Mouse (Mus musculus): ENCODE measurements around the gene Fcmr. TPM values are rescaled to one million over a fixed set of nuclear protein-coding genes. Genes with fewer than 3 reads are reported as not detected.

Gene Fcmr
- polyA plus RNA-seq, 1 experiment, result not detected

DNA sequence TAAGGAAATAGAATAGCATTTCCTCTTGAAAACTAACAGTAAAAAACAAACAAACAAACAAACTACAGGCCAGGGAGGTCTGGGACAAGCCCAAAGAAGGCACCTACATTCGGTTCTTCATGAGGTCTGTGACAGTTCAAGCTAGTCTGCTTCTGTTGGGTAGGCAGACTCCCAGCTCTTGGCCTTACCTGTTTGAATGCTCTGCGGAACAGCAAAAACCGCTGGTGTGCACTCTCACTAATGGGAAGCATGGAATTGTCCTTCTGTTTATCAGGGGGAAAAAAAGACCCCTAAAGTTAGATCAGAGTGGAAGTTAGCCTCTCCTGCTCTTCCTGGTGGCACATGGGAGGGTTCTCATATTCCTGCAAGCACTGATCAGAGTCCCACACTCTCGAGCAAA is 17.7 kb downstream of the Fcmr start:
- no peak overlapping the region for H3ac ChIP-seq (ENCODE audit: control insufficient read depth, insufficient read length, low read depth)
- H3K36me3 ChIP-seq (ENCODE audit: control insufficient read depth, insufficient read depth), result no peaks in the 10 kb centered on the region
- TF ChIP-seq MYOD1 (IDR thresholded peaks at IDR 0.05; ENCODE audit: control insufficient read depth, insufficient read length, low read depth) (no peak), FOSL1 (IDR thresholded peaks at IDR 0.05; ENCODE audit: insufficient read depth, low read length, poor library complexity, severe bottlenecking) (no peak), MAX (IDR thresholded peaks at IDR 0.05) (no peak), MYOG (IDR thresholded peaks at IDR 0.05; ENCODE audit: control insufficient read depth, extremely low read depth, insufficient read length) (no peak), CTCF (IDR thresholded peaks at IDR 0.05; ENCODE audit: control insufficient read depth, insufficient read depth, insufficient read length) (no peak), CEBPB (IDR thresholded peaks at IDR 0.05; ENCODE audit: low read depth) (no peak), USF1 (IDR thresholded peaks at IDR 0.05; ENCODE audit: low read depth) (no peak)
- H3K79me3 ChIP-seq (ENCODE audit: low read depth), result no peaks in the 10 kb centered on the region
- no peaks in the 10 kb centered on the region for H3K79me2 ChIP-seq (ENCODE audit: control insufficient read depth, insufficient read depth)
- H3K4me3 ChIP-seq (ENCODE audit: insufficient read depth, poor library complexity, severe bottlenecking), result no peak overlapping the region
- no peaks in the 10 kb centered on the region for H3K27me3 ChIP-seq (ENCODE audit: control insufficient read depth, insufficient read depth, insufficient read length)

DNA sequence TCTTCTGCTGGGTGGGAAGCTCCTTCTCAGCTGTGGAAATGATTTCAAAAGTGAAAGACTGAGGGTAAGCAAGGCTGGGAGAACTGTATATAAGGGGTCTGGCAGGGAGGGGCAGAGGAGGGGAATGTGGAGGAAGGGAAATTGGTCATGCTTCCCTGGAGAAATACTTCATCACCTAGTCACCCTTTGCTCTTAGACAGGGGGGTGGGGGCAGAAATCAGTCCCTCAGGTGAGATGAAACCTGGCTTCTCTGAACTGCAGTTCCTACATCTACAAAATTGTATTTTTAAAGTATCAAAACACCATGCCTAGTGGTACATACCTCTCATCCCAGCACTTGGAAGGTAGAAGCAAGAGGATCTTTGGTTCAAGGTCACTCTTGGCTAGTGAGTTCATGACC is 21.9 kb downstream of the Fcmr start, which contains the start of gene Il24:
TSS of gene Il24 (minus strand) at position 101 of the 400 bp plus-strand sequence.
- TF ChIP-seq USF1 (IDR thresholded peaks at IDR 0.05; ENCODE audit: low read depth) (no peak), MYOG (IDR thresholded peaks at IDR 0.05; ENCODE audit: control insufficient read depth, extremely low read depth, insufficient read length) (no peak), CTCF (IDR thresholded peaks at IDR 0.05; ENCODE audit: control insufficient read depth, insufficient read depth, insufficient read length) (no peak)
- Histone ChIP-seq H3K79me3 (ENCODE audit: low read depth) (no peaks in the 10 kb centered on the region), H3K79me2 (ENCODE audit: control insufficient read depth, insufficient read depth) (no peaks in the 10 kb centered on the region), H3K36me3 (ENCODE audit: control insufficient read depth, insufficient read depth) (no peaks in the 10 kb centered on the region), H3K27me3 (ENCODE audit: control insufficient read depth, insufficient read depth, insufficient read length) (no peaks in the 10 kb centered on the region), H3K4me3 (ENCODE audit: insufficient read depth, poor library complexity, severe bottlenecking) (no peak within 1 kb of the TSS), H3ac (ENCODE audit: control insufficient read depth, insufficient read length, low read depth) (no peak within 1 kb of the TSS)

DNA sequence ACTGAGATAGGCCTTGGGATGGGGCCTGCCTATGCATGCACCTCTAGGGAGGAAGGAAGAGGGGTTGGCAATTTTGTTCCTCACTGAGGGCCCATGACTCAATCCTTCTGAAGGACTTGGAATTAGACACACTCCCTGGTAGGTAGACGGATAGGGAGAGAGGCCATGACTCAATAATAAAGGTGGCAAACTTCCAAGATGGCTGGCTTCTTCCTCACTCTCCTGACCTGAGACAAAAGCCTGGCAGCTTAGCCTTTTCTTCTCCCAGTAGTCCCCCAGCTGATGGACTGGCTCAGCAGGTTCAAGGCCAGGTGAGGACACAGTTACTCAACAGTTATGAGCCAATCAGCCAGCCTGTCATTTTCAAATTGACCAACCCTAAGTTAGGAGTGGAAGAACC is 27.0 kb downstream of the Fcmr start:
- H3ac ChIP-seq (ENCODE audit: control insufficient read depth, insufficient read length, low read depth), result no peak overlapping the region
- no peak for TF ChIP-seq CTCF (IDR thresholded peaks at IDR 0.05; ENCODE audit: control insufficient read depth, insufficient read depth, insufficient read length)
- no peak for TF ChIP-seq FOSL1 (IDR thresholded peaks at IDR 0.05; ENCODE audit: insufficient read depth, low read length, poor library complexity, severe bottlenecking)
- no peak for TF ChIP-seq MAX (IDR thresholded peaks at IDR 0.05)
- TF ChIP-seq MYOD1 (IDR thresholded peaks at IDR 0.05; ENCODE audit: control insufficient read depth, insufficient read length, low read depth), result no peak
- TF ChIP-seq MYOG (IDR thresholded peaks at IDR 0.05; ENCODE audit: control insufficient read depth, extremely low read depth, insufficient read length), result no peak
- TF ChIP-seq CEBPB (IDR thresholded peaks at IDR 0.05; ENCODE audit: low read depth), result no peak
- no peak for TF ChIP-seq USF1 (IDR thresholded peaks at IDR 0.05; ENCODE audit: low read depth)
- H3K4me3 ChIP-seq (ENCODE audit: insufficient read depth, poor library complexity, severe bottlenecking), result no peak overlapping the region
- H3K27me3 ChIP-seq (ENCODE audit: control insufficient read depth, insufficient read depth, insufficient read length), result no peaks in the 10 kb centered on the region
- no peaks in the 10 kb centered on the region for H3K79me3 ChIP-seq (ENCODE audit: low read depth)
- no peaks in the 10 kb centered on the region for H3K36me3 ChIP-seq (ENCODE audit: control insufficient read depth, insufficient read depth)
- no peaks in the 10 kb centered on the region for H3K79me2 ChIP-seq (ENCODE audit: control insufficient read depth, insufficient read depth)

DNA sequence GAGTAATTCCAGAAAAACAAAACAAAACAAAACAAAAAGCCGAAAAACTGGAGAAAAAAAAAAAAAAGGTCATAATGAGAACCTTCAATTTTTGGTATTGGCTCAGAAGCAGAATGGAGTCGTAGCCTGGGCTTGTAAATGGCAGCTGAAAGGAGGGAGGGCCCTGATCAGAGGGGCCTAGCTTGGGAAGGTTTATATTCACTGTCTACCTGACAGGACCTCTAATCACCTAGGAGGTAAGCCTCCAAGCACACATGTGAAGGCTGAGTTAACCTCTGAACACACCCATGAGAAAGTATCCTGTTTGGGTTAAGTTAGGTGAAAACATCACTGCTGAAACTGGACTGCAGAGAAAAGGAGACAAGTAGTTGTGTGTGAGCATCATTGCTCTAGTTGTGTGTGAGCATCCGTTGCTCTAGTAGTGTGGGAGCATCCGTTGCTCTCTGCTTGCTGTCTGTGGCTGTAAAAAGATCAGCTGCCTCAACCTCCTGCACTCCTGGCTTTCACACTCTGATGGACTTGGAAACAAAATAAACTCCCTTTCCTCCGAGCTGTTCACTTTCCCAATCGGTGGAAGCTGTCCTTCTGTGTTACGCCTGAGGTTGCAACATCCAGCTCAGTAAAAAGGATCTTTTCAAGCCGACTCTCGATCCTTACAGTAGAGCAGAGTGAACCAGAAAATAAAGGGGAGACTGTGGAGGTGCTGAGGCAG is 28.0 kb downstream of the Fcmr start:
- Histone ChIP-seq H3K4me3 (ENCODE audit: insufficient read depth, poor library complexity, severe bottlenecking) (no peak overlapping the region), H3ac (ENCODE audit: control insufficient read depth, insufficient read length, low read depth) (no peak overlapping the region), H3K79me2 (ENCODE audit: control insufficient read depth, insufficient read depth) (no peaks in the 10 kb centered on the region), H3K36me3 (ENCODE audit: control insufficient read depth, insufficient read depth) (no peaks in the 10 kb centered on the region), H3K79me3 (ENCODE audit: low read depth) (no peaks in the 10 kb centered on the region), H3K27me3 (ENCODE audit: control insufficient read depth, insufficient read depth, insufficient read length) (no peaks in the 10 kb centered on the region)
- no peak for TF ChIP-seq CEBPB (IDR thresholded peaks at IDR 0.05; ENCODE audit: low read depth)
- no peak for TF ChIP-seq MYOG (IDR thresholded peaks at IDR 0.05; ENCODE audit: control insufficient read depth, extremely low read depth, insufficient read length)
- TF ChIP-seq FOSL1 (IDR thresholded peaks at IDR 0.05; ENCODE audit: insufficient read depth, low read length, poor library complexity, severe bottlenecking), result no peak

DNA sequence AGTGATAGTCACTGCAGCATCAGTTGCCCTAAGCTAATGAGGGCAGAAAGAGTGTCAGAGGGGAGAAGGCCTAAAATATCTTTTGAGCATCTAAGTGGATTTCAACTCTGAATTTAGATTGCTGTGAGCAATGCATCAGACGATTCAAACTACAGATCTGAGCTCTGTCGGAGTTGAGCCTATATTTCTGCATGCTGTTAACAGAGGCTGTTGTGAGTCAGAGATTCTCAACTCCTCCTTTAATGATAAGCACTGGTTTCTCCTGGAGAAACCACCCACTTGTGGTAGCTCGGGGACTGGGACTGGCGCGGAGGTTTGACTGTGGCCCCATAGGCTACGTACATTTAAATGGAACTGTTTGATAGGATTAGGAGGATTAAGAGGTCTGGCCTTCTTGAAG is 29.0 kb downstream of the Fcmr start:
- H3K27me3 ChIP-seq (ENCODE audit: control insufficient read depth, insufficient read depth, insufficient read length), result no peaks in the 10 kb centered on the region
- no peak overlapping the region for H3ac ChIP-seq (ENCODE audit: control insufficient read depth, insufficient read length, low read depth)
- H3K4me3 ChIP-seq (ENCODE audit: insufficient read depth, poor library complexity, severe bottlenecking), result no peak overlapping the region
- no peaks in the 10 kb centered on the region for H3K36me3 ChIP-seq (ENCODE audit: control insufficient read depth, insufficient read depth)
- H3K79me2 ChIP-seq (ENCODE audit: control insufficient read depth, insufficient read depth), result no peaks in the 10 kb centered on the region
- H3K79me3 ChIP-seq (ENCODE audit: low read depth), result no peaks in the 10 kb centered on the region
- TF ChIP-seq FOSL1 (IDR thresholded peaks at IDR 0.05; ENCODE audit: insufficient read depth, low read length, poor library complexity, severe bottlenecking) (no peak), MAX (IDR thresholded peaks at IDR 0.05) (no peak), MYOG (IDR thresholded peaks at IDR 0.05; ENCODE audit: control insufficient read depth, extremely low read depth, insufficient read length) (no peak), MYOD1 (IDR thresholded peaks at IDR 0.05; ENCODE audit: control insufficient read depth, insufficient read length, low read depth) (no peak), CEBPB (IDR thresholded peaks at IDR 0.05; ENCODE audit: low read depth) (no peak), CTCF (IDR thresholded peaks at IDR 0.05; ENCODE audit: control insufficient read depth, insufficient read depth, insufficient read length) (no peak)

DNA sequence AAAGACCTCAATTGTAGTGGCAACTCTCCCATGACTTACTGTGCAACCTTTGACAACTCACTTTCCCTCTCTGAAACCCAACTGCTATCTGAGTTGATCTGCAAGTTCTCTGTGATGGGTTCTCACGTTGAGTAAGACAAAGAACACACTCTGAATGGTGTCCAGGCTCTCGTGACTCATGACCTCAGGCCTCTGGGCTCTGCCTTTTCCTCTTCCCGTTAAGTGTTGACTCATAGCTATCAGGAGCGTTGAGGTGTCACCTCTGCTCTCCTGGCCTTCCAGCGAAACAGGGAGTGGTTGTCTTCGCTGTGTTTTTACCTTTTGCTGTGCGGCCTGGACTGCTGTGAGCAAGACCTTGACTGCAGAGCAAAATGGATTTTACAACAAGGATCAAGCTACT is 37.0 kb downstream of the Fcmr start:
- Histone ChIP-seq H3K27me3 (ENCODE audit: control insufficient read depth, insufficient read depth, insufficient read length) (no peaks in the 10 kb centered on the region), H3K4me3 (ENCODE audit: insufficient read depth, poor library complexity, severe bottlenecking) (no peak overlapping the region), H3ac (ENCODE audit: control insufficient read depth, insufficient read length, low read depth) (no peak overlapping the region), H3K79me3 (ENCODE audit: low read depth) (no peaks in the 10 kb centered on the region), H3K36me3 (ENCODE audit: control insufficient read depth, insufficient read depth) (no peaks in the 10 kb centered on the region), H3K79me2 (ENCODE audit: control insufficient read depth, insufficient read depth) (no peaks in the 10 kb centered on the region)
- TF ChIP-seq FOSL1 (IDR thresholded peaks at IDR 0.05; ENCODE audit: insufficient read depth, low read length, poor library complexity, severe bottlenecking) (no peak), MAX (IDR thresholded peaks at IDR 0.05) (no peak), MYOG (IDR thresholded peaks at IDR 0.05; ENCODE audit: control insufficient read depth, extremely low read depth, insufficient read length) (no peak), CEBPB (IDR thresholded peaks at IDR 0.05; ENCODE audit: low read depth) (no peak), USF1 (IDR thresholded peaks at IDR 0.05; ENCODE audit: low read depth) (no peak), MYOD1 (IDR thresholded peaks at IDR 0.05; ENCODE audit: control insufficient read depth, insufficient read length, low read depth) (no peak), CTCF (IDR thresholded peaks at IDR 0.05; ENCODE audit: control insufficient read depth, insufficient read depth, insufficient read length) (no peak)

Measured in C2C12 (cell line).